ENCODE assay signal across 9 mouse cellular contexts in the genomic region with DNA sequence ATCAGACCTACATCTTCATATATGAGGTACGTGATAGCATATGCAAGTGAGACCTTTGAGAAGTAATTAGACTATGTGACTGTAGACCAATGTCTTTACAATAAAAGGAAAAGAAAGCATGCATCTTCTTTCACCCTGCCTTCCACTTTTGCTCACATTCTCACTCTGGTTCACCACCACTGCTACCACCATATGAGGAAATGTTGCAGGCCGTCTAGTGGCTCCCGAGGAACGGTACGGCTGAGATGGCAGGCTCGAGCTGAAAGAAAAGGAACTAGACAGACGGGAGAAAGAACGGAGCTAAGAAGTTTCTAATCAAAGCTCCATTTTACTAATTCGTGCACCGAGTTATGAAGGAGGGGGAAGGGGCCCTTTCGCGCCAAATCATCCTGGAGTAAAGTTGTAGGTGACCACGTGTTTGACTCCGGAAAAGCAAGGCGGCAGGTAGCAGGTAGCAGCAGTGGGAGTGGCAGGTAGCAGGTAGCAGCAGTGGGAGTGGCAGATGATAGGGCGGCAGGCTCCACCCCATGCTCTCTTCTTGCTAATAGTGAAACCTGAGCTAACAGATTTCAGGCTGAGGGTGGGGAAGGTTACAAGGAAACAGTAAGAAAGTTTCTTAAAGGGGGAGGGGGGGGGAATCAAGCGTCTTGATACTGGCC.
DNase-seq lines count a peak whose midpoint lies in the region; ATAC-seq and TF ChIP-seq lines count a peak whose summit lies in the region.
"Had no signal": no experiment of that assay in that cellular context is flagged by ENCODE, and none has a peak within 500 bp of the region (broad histone marks: within the 10 kb centered on the region; RNA-seq: fewer than 3 reads in every experiment).

No protein-coding gene starts in this region.

- H3K27me3 ChIP-seq in hindbrain, embryonic 12.5 days, result no peaks in the 10 kb centered on the region
- no peaks in the 10 kb centered on the region for H3K27me3 ChIP-seq in hindbrain, postnatal 0 days (ENCODE audit: insufficient read depth, low read length)
- H3K27me3 ChIP-seq in kidney, embryonic 16.5 days (ENCODE audit: insufficient read depth, low read length), result no peaks in the 10 kb centered on the region

- 0 out of 2 replicates have a peak, but pooled peaks cover 4% of the 10 kb centered on the region for H3K4me1 ChIP-seq in hindbrain, embryonic 12.5 days
- no peaks in the 10 kb centered on the region for H3K4me1 ChIP-seq in hindbrain, postnatal 0 days (ENCODE audit: insufficient read depth, low read length)
- peaks cover 15% of the 10 kb centered on the region for H3K4me1 ChIP-seq in kidney, embryonic 16.5 days (ENCODE audit: insufficient read depth, low read length)

- no peak for ATAC-seq in hindbrain, embryonic 12.5 days (ENCODE audit: low FRiP score)
- ATAC-seq in hindbrain, postnatal 0 days, result no peak
- ATAC-seq in kidney, embryonic 16.5 days (ENCODE audit: low FRiP score, low TSS enrichment), result peak; percentile 78
- ATAC-seq in monocyte, adult 5-6 weeks (replicated peaks; ENCODE audit: insufficient number of reproducible peaks, low FRiP score, low TSS enrichment, poor library complexity, severe bottlenecking), result no peak

- TF ChIP-seq CTCF in hindbrain, postnatal 0 days (IDR thresholded peaks at IDR 0.05; ENCODE audit: low read depth), result no peak

- WGBS in hindbrain, embryonic 12.5 days, result 31% methylated on average over 17 of the region's 17 CpGs
- 35% methylated on average over 17 of the region's 17 CpGs for WGBS in hindbrain, postnatal 0 days
- WGBS in kidney, embryonic 16.5 days, result 18% methylated on average over 17 of the region's 17 CpGs

- no peak overlapping the region for H3K27ac ChIP-seq in hindbrain, embryonic 12.5 days
- H3K27ac ChIP-seq in hindbrain, postnatal 0 days, result no peak overlapping the region
- H3K27ac ChIP-seq in kidney, embryonic 16.5 days (ENCODE audit: low read length), result 0 out of 2 replicates have a peak overlapping the region, but pooled peaks have one; percentile 27

- H3K4me3 ChIP-seq in hindbrain, embryonic 12.5 days, result no peak overlapping the region
- H3K4me3 ChIP-seq in hindbrain, postnatal 0 days (ENCODE audit: low read length), result no peak overlapping the region
- H3K4me3 ChIP-seq in kidney, embryonic 16.5 days (ENCODE audit: low read length), result peak overlapping the region; percentile 32

- no peak for DNase-seq in hindbrain, postnatal 0 days (ENCODE audit: low spot score)
- DNase-seq in embryo, embryonic 11 days, result peak; percentile 11
- DNase-seq in lung, postnatal 25 days (ENCODE audit: low spot score), result peak; percentile 9
- DNase-seq in retina, embryonic 14.5 days (ENCODE audit: low spot score), result no peak
- no peak for DNase-seq in adrenal gland, postnatal 10 days
- DNase-seq: cerebellum, adult 2 months had no signal

- 0 out of 2 replicates have a peak overlapping the region, but pooled peaks have one; percentile 30 for H3K4me2 ChIP-seq in hindbrain, embryonic 12.5 days (replicated peaks)
- no peak overlapping the region for H3K4me2 ChIP-seq in hindbrain, postnatal 0 days (ENCODE audit: low read depth, low read length)
- H3K4me2 ChIP-seq in kidney, embryonic 16.5 days (replicated peaks; ENCODE audit: low read depth, low read length), result peak overlapping the region; percentile 41

- no peaks in the 10 kb centered on the region for H3K36me3 ChIP-seq in hindbrain, embryonic 12.5 days
- H3K36me3 ChIP-seq in hindbrain, postnatal 0 days (ENCODE audit: insufficient read depth, low read length), result no peaks in the 10 kb centered on the region
- H3K36me3 ChIP-seq in kidney, embryonic 16.5 days (ENCODE audit: insufficient read depth, low read length), result no peaks in the 10 kb centered on the region

- no peak overlapping the region for H3K9ac ChIP-seq in hindbrain, embryonic 12.5 days
- H3K9ac ChIP-seq in hindbrain, postnatal 0 days (replicated peaks; ENCODE audit: low read length), result no peak overlapping the region
- H3K9ac ChIP-seq in kidney, embryonic 16.5 days (replicated peaks; ENCODE audit: low read length), result no peak overlapping the region

- no peaks in the 10 kb centered on the region for H3K9me3 ChIP-seq in hindbrain, embryonic 12.5 days (replicated peaks)
- no peaks in the 10 kb centered on the region for H3K9me3 ChIP-seq in hindbrain, postnatal 0 days (ENCODE audit: low read length)
- H3K9me3 ChIP-seq in kidney, embryonic 16.5 days (ENCODE audit: low read length), result no peaks in the 10 kb centered on the region

Comparison
In these comparisons a context has a peak if more than half of its experiments do, and no peak if none do; other contexts are left out.
1. DNase-seq: peak in embryo, embryonic 11 days (single experiment) and lung, postnatal 25 days (single experiment); none in hindbrain, postnatal 0 days (single experiment), retina, embryonic 14.5 days (single experiment) and adrenal gland, postnatal 10 days (single experiment).